Mouse (Mus musculus) erythroblast, embryonic 14.5 days (primary cell): ENCODE data around the gene Ccdc124. TPM values are rescaled to one million over a fixed set of nuclear protein-coding genes. Genes with fewer than 3 reads are reported as not detected.

ENCODE experiments used
- H3K27me3 ChIP-seq: 2 replicates; pipeline ENCODE4 v1.6.1; 2012; ENCODE audit warnings: inconsistent platforms; ENCODE audit not compliant: control insufficient read depth
- H3K36me3 ChIP-seq: 2 replicates; pipeline ENCODE4 v1.6.1; 2012; ENCODE audit warnings: mild to moderate bottlenecking, inconsistent platforms; ENCODE audit not compliant: control insufficient read depth
- H3K4me1 ChIP-seq: 2 replicates; pipeline ENCODE4 v1.6.1; 2012; ENCODE audit warnings: inconsistent platforms; ENCODE audit not compliant: control insufficient read depth
- H3K4me3 ChIP-seq: replicated peaks from 2 replicates; pipeline ENCODE3; 2012; ENCODE audit warnings: moderate library complexity, mild to moderate bottlenecking, inconsistent platforms
- H3K9me3 ChIP-seq: 2 replicates; pipeline ENCODE4 v1.6.1; 2012; ENCODE audit warnings: low read length, inconsistent platforms, mixed read lengths; ENCODE audit not compliant: control insufficient read depth
- GATA1 ChIP-seq: IDR thresholded peaks from 2 replicates; pipeline ENCODE4 v1.6.1; 2012; ENCODE audit warnings: low read length, inconsistent platforms, mixed read lengths
- TAL1 ChIP-seq: IDR thresholded peaks from 3 replicates; pipeline ENCODE4 v1.6.1; 2012; ENCODE audit warnings: low read length, inconsistent platforms, mixed read lengths
- polyA plus RNA-seq: library from polyadenylated mRNA; stranded (reverse); fragments of >175 nt; gene quantifications from 2 replicates; pipeline ENCODE4 v1.2.3, GENCODE M21; 2012

The Ccdc124 gene
- polyA plus RNA-seq, 1 experiment = 38.8 TPM

DNA sequence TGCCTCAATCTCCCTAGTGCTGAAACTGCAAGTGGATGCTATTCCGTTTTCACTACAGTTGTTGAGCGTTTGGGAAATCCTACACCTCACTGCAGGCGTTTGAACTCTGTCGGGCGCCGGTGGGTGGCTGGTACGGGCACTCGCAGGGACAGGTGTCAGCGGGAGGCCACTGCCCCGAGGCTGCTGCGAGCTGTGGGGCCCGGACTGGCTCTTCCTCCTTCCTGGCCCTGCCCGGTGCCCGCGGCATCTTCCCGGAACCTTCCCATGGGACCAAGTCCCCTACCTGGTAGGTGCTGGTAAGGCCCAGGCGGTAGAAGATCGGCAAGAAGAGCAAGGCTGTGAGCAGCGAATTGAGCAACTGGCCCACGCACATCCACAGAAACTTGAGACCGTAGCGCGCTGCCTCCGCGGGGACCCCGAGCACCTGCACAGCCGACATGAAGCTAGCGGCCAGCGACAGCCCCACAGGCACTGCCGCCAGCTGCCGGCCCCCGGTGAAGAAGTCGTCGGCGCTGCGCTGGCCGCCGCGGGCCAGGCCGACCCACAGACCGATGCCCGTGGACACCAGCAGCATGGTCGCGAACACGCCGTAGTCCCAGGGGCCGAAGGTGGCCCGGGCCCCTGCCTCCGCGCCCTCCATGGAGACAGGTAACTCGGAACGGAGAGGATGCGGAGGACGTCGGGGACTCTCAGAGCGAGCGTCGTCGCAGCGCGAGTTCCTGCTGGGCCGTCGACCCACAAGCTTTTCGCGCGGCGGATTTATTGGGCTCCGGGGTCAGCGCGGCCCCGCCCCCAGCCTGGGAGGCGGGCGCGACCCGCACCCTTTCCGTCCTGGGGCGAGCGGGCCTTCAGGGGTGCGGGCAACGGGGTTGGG is 18.5 kb upstream of the Ccdc124 start, which contains the start of gene Slc5a5:
Gene Slc5a5 (minus strand): TSS at position 736 of the 874 bp plus-strand sequence.
- H3K36me3 ChIP-seq = peaks cover 38% of the 10 kb centered on the region
- no peak within 1 kb of the TSS for H3K4me3 ChIP-seq
- peaks cover 22% of the 10 kb centered on the region for H3K9me3 ChIP-seq
- H3K4me1 ChIP-seq = peaks cover 66% of the 10 kb centered on the region
- H3K27me3 ChIP-seq = peaks cover 68% of the 10 kb centered on the region
- TF ChIP-seq TAL1 (no peak), GATA1 (no peak)

GRCm38 (mm10) chr8:70891356-70891755 is 17.6 kb upstream of the Ccdc124 start:
- peaks cover 63% of the 10 kb centered on the region for H3K4me1 ChIP-seq
- H3K27me3 ChIP-seq = peaks cover 76% of the 10 kb centered on the region
- peaks cover 22% of the 10 kb centered on the region for H3K9me3 ChIP-seq
- H3K36me3 ChIP-seq = peaks cover 35% of the 10 kb centered on the region
- TF ChIP-seq GATA1 = no peak
- TF ChIP-seq TAL1 = no peak
- H3K4me3 ChIP-seq = no peak overlapping the region

- Histone ChIP-seq H3K4me3 (no peak overlapping the region), H3K27me3 (peaks cover 83% of the 10 kb centered on the region), H3K36me3 (peaks cover 28% of the 10 kb centered on the region), H3K4me1 (peaks cover 56% of the 10 kb centered on the region), H3K9me3 (peaks cover 22% of the 10 kb centered on the region)
- TF ChIP-seq TAL1 = no peak
- TF ChIP-seq GATA1 = no peak
Observed at GRCm38 (mm10) chr8:70890656-70891055, 16.9 kb upstream of the Ccdc124 start.

DNA sequence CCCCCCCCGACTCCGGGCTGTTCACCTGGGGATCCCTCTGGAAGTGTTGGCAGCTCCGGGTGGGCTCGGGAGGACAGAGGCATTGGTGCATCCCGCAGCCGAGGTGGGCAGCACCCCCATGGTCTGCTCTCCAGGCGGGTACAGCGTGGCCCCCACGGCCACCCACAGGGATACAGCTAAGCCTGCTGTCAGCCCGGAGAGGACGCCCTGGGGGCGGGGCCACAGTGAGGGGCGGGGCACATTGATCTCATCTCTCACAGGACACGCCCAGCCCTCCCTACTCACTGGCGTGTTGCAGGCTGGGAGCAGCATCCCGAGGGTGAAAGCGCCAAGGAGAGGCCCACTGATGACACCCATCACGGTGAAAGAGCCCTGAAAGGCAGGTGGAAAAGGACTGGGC is 13.9 kb upstream of the Ccdc124 start:
- TF ChIP-seq GATA1 (no peak), TAL1 (no peak)
- peaks cover 19% of the 10 kb centered on the region for H3K9me3 ChIP-seq
- H3K4me3 ChIP-seq = no peak overlapping the region
- H3K36me3 ChIP-seq = no peaks in the 10 kb centered on the region; the same call in 1 of the 2 replicates
- peaks cover 86% of the 10 kb centered on the region for H3K27me3 ChIP-seq
- peaks cover 31% of the 10 kb centered on the region for H3K4me1 ChIP-seq

DNA sequence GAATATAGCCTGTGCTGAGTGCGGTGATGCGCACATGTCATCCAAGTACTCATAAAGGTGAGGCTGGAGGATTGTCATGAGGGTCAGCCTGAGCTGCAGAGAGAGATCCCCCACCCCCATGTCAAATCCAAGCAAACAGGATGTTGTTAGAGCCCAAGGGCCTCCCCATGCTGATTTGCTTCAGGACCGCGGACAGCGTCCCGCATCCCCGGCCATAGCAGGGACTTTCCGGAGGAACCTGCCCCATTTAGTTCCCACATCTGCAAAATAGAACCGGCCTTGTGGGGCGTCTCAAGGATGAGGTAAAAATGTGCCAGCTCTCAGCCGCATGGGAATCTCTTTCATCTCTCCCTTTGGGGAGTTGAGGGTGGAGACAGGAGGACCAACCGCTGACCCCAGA is 11.9 kb upstream of the Ccdc124 start:
- Histone ChIP-seq H3K36me3 (no peaks in the 10 kb centered on the region), H3K27me3 (peaks cover 76% of the 10 kb centered on the region), H3K9me3 (no peaks in the 10 kb centered on the region; the same call in 1 of the 2 replicates), H3K4me3 (no peak overlapping the region), H3K4me1 (peaks cover 11% of the 10 kb centered on the region)
- TF ChIP-seq GATA1 (no peak), TAL1 (no peak)

DNA sequence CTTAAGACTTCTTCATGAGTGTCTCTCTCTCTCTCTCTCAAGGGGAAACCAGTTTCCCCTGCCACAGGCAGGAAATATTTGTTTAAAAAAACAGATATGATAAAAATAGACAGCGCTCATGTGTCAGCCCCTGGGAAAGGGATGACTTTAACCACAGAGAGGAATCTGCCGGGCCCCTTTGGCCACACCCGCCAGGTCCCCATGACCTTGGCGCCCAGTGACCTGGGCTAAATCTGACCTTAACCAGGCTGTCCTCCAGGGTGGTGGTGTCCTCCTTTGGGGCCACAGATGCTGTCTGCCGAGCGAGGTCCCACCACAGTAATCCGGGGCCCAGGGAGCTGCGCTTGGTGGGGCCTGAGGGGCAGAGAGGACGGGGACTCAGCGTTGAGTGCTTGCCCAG is 10.9 kb upstream of the Ccdc124 start:
- H3K4me1 ChIP-seq = peaks cover 11% of the 10 kb centered on the region
- H3K27me3 ChIP-seq = peaks cover 76% of the 10 kb centered on the region
- H3K9me3 ChIP-seq = no peaks in the 10 kb centered on the region
- TF ChIP-seq TAL1 (no peak), GATA1 (no peak)
- no peaks in the 10 kb centered on the region for H3K36me3 ChIP-seq
- no peak overlapping the region for H3K4me3 ChIP-seq

DNA sequence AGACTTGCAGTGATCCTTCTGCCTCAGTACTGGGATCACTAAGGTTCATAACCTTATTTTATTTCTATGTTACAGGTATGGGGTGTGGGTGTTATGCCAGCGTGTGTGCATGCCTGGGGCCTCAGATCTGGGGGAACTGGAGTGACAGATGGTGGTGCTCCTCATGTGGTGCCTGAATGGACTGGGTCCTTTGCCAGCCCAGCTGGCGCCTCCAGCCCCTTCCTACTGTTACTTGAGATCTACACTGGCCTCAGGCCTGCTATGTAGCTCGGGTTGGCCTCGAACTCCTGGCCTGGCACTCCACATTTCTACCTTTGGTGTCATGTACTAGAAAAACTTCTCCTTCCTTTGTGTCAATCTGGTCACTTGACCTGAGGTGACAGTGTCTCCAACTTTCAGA is 10.5 kb upstream of the Ccdc124 start:
- H3K27me3 ChIP-seq = peaks cover 77% of the 10 kb centered on the region
- H3K36me3 ChIP-seq = no peaks in the 10 kb centered on the region
- H3K4me1 ChIP-seq = peaks cover 11% of the 10 kb centered on the region

GRCm38 (mm10) chr8:70880546-70880945 is 6.8 kb upstream of the Ccdc124 start:
- H3K36me3 ChIP-seq = no peaks in the 10 kb centered on the region
- H3K4me3 ChIP-seq = no peak overlapping the region
- TF ChIP-seq GATA1 = no peak
- TF ChIP-seq TAL1 = no peak
- H3K9me3 ChIP-seq = no peaks in the 10 kb centered on the region
- H3K27me3 ChIP-seq = peaks cover 50% of the 10 kb centered on the region
- H3K4me1 ChIP-seq = peaks cover 15% of the 10 kb centered on the region

More for the DNA sequence above, 10.5 kb upstream of the Ccdc124 start:
- H3K4me3 ChIP-seq = no peak overlapping the region
- no peaks in the 10 kb centered on the region for H3K9me3 ChIP-seq
- TF ChIP-seq GATA1 (no peak), TAL1 (no peak)

DNA sequence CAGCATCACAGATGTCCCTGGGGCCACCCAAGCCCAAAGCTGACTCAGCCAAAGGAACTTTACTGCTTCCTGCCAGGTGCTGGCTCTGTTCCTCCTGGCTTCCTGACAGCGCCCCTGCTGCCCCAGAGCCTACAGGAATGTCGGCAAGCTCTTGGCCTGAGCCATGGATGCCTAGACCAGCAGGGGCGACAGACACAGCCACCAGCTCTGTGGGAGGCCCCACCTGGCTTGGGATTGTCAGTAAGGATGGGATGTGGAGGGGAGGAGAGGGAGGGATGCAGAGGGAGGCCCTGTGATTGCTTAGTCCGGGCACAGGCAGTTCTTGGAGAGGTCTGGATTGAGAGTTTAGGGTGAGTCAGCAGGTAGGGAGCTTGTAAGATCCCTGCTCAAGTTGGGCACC is 6.4 kb upstream of the Ccdc124 start:
- TF ChIP-seq TAL1 (no peak), GATA1 (no peak)
- Histone ChIP-seq H3K27me3 (peaks cover 46% of the 10 kb centered on the region), H3K4me1 (peaks cover 15% of the 10 kb centered on the region), H3K36me3 (no peaks in the 10 kb centered on the region), H3K9me3 (no peaks in the 10 kb centered on the region), H3K4me3 (no peak overlapping the region)
